Mouse (Mus musculus) limb, embryonic 15.5 days (tissue): ENCODE measurements around the gene Hoxb6. TPM values are rescaled to one million over a fixed set of nuclear protein-coding genes. Genes with fewer than 3 reads are reported as not detected.

Experiments
- ATAC-seq: fragments of 200-750 bp; cut with Nextera tagmentation; 2 replicates; pipeline ENCODE4 v1.8.0; 2017; ENCODE audit warnings: low read depth, moderate TSS enrichment; ENCODE audit not compliant: insufficient number of reproducible peaks, low FRiP score, low TSS enrichment
- H3K27ac ChIP-seq: fragments of 300-500 bp; sonication (generic); 2 replicates; pipeline ENCODE4 v1.5.1; 2015; ENCODE audit warnings: moderate library complexity, mild to moderate bottlenecking, inconsistent platforms
- H3K27me3 ChIP-seq: fragments of 300-500 bp; sonication (generic); 2 replicates; pipeline ENCODE4 v1.6.1; 2015; ENCODE audit warnings: inconsistent platforms
- H3K36me3 ChIP-seq: fragments of 300-500 bp; sonication (generic); 2 replicates; pipeline ENCODE4 v1.6.1; 2015; ENCODE audit warnings: inconsistent platforms
- H3K4me1 ChIP-seq: fragments of 300-500 bp; sonication (generic); 2 replicates; pipeline ENCODE4 v1.6.1; 2015; ENCODE audit warnings: inconsistent platforms
- H3K4me2 ChIP-seq: fragments of 300-500 bp; sonication (generic); 2 replicates; pipeline ENCODE4 v1.6.1; 2015; ENCODE audit warnings: mild to moderate bottlenecking, inconsistent platforms
- H3K4me3 ChIP-seq: fragments of 300-500 bp; sonication (generic); 2 replicates; pipeline ENCODE4 v1.5.1; 2015; ENCODE audit warnings: mild to moderate bottlenecking, inconsistent platforms
- H3K9ac ChIP-seq: fragments of 300-500 bp; sonication (generic); 2 replicates; pipeline ENCODE4 v1.6.1; 2015; ENCODE audit warnings: inconsistent platforms
- H3K9me3 ChIP-seq: fragments of 300-500 bp; sonication (generic); 2 replicates; pipeline ENCODE4 v1.6.1; 2016; ENCODE audit warnings: inconsistent platforms
- WGBS: fragments of 180-500 bp; shearing (Covaris S2); methylation state at CpG from one replicate; pipeline ENCODE4 v1.1.7; 2015; 5-methylcytosine and 5-hydroxymethylcytosine counted together
- polyA plus RNA-seq: library from polyadenylated mRNA; unstranded; fragments of >200 nt; fragmentation: Nextera tagmentation; extraction: Ambion mirVana; gene quantifications from 2 replicates; pipeline ENCODE4 v1.2.1, GENCODE M21; 2015

Hoxb6 gene
- polyA plus RNA-seq, 1 experiment from 2014 or later, result 0.55 TPM

DNA sequence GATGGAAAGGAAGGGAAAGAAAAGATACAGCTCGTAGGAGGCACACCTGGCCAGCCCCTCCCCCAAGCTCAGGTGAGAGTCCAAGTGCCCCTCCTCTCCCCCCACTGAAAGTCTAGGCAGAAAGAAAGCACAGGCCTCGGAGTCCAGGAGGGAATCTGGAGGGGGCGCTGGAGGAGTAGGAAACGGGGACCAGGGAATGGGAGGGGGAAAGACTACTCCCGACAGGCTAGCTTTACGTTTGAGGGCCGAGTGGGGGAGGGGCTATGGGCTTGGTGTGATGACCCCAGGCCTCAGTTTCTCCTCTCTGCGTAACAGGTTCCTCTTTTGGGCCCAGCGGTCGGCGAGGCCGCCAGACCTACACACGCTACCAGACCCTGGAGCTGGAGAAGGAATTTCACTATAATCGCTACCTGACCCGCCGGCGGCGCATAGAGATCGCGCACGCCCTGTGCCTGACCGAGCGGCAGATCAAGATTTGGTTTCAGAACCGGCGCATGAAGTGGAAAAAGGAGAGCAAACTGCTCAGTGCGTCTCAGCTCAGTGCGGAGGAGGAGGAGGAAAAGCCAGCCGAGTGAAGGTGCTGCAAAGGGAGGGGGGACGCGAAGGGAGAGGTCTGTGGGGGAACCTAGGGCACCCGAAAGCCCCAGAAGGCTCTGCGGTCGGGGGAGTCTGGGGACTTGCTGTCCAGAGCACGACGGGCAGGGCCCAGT, 8.2 kb downstream of the Hoxb6 start:
- H3K9ac ChIP-seq, result no peak overlapping the region
- no peak for ATAC-seq
- 7% methylated on average over 34 of the region's 35 CpGs for WGBS
- no peaks in the 10 kb centered on the region for H3K36me3 ChIP-seq
- H3K27me3 ChIP-seq, result peaks cover 100% of the 10 kb centered on the region
- no peak overlapping the region for H3K27ac ChIP-seq
- peaks cover 27% of the 10 kb centered on the region for H3K4me1 ChIP-seq
- no peak overlapping the region for H3K4me2 ChIP-seq
- no peaks in the 10 kb centered on the region for H3K9me3 ChIP-seq
- H3K4me3 ChIP-seq, result 0 out of 2 replicates have a peak overlapping the region, but pooled peaks have one; percentile 5

DNA sequence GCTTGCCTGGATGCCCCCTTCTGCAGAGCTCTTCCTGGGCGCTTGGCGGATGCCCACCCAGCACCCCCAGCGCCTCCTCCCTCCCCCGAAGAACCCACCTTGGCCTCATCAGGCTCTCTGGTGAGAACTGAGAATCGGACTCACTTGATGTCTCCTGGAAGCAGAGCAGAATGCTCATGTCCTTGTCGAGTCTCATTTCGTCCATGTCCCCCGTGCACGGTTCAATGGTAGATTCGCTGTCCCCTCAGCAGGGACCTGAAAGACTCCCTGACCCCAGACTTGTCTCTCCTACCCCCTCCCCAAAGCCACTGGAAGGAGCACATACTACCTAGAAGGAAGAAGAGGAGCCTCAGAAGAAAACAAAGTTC, 8.8 kb downstream of the Hoxb6 start:
- 8% methylated on average over 9 of the region's 10 CpGs for WGBS
- Histone ChIP-seq H3K27me3 (peaks cover 100% of the 10 kb centered on the region), H3K4me1 (peaks cover 26% of the 10 kb centered on the region), H3K4me3 (0 out of 2 replicates have a peak overlapping the region, but pooled peaks have one; percentile 5), H3K9me3 (no peaks in the 10 kb centered on the region), H3K4me2 (no peak overlapping the region), H3K9ac (no peak overlapping the region), H3K27ac (no peak overlapping the region), H3K36me3 (no peaks in the 10 kb centered on the region)
- ATAC-seq, result no peak

GRCm38 (mm10) chr11:96301837-96302236, 9.6 kb downstream of the Hoxb6 start:
- H3K36me3 ChIP-seq, result no peaks in the 10 kb centered on the region
- H3K4me2 ChIP-seq, result no peak overlapping the region
- H3K9me3 ChIP-seq, result no peaks in the 10 kb centered on the region
- peaks cover 26% of the 10 kb centered on the region for H3K4me1 ChIP-seq
- H3K9ac ChIP-seq, result no peak overlapping the region
- no peak overlapping the region for H3K4me3 ChIP-seq
- peaks cover 100% of the 10 kb centered on the region for H3K27me3 ChIP-seq
- ATAC-seq, result no peak
- no peak overlapping the region for H3K27ac ChIP-seq
- WGBS, result 15% methylated on average over 15 of the region's 15 CpGs

GRCm38 (mm10) chr11:96302381-96303150, 10.3 kb downstream of the Hoxb6 start:
- no peak overlapping the region for H3K4me2 ChIP-seq
- no peak overlapping the region for H3K9ac ChIP-seq
- H3K36me3 ChIP-seq, result no peaks in the 10 kb centered on the region
- no peaks in the 10 kb centered on the region for H3K9me3 ChIP-seq
- H3K4me3 ChIP-seq, result no peak overlapping the region
- H3K27me3 ChIP-seq, result peaks cover 100% of the 10 kb centered on the region
- H3K27ac ChIP-seq, result no peak overlapping the region
- ATAC-seq, result no peak
- H3K4me1 ChIP-seq, result peaks cover 26% of the 10 kb centered on the region
- 14% methylated on average over 23 of the region's 23 CpGs for WGBS

GRCm38 (mm10) chr11:96303151-96304099, 11.1 kb downstream of the Hoxb6 start, which contains the start of gene Hoxb5:
TSS of gene Hoxb5 (plus strand) at chr11:96303336.
- peak within 1 kb of the TSS; percentile 42 for H3K4me2 ChIP-seq
- ATAC-seq, result no peak
- H3K27ac ChIP-seq, result no peak within 1 kb of the TSS

GRCm38 (mm10) chr11:96304381-96305195, 12.3 kb downstream of the Hoxb6 start:
- Histone ChIP-seq H3K36me3 (no peaks in the 10 kb centered on the region), H3K4me1 (peaks cover 21% of the 10 kb centered on the region), H3K4me2 (0 out of 2 replicates have a peak overlapping the region, but pooled peaks have one; percentile 10), H3K9ac (no peak overlapping the region), H3K4me3 (peak overlapping the region; percentile 3; the same call in 1 of the 2 replicates), H3K9me3 (no peaks in the 10 kb centered on the region), H3K27me3 (peaks cover 100% of the 10 kb centered on the region), H3K27ac (no peak overlapping the region)
- WGBS, result 6% methylated on average over 38 of the region's 38 CpGs
- ATAC-seq, result no peak

More at GRCm38 (mm10) chr11:96303151-96304099, 11.1 kb downstream of the Hoxb6 start, which contains the start of gene Hoxb5:
- Histone ChIP-seq H3K36me3 (no peaks in the 10 kb centered on the region), H3K4me1 (peaks cover 26% of the 10 kb centered on the region), H3K9me3 (no peaks in the 10 kb centered on the region), H3K4me3 (peak within 1 kb of the TSS; percentile 23), H3K27me3 (peaks cover 100% of the 10 kb centered on the region), H3K9ac (no peak within 1 kb of the TSS; the same call in 1 of the 2 replicates)
- under 1% methylated on average over 68 of the region's 69 CpGs for WGBS

DNA sequence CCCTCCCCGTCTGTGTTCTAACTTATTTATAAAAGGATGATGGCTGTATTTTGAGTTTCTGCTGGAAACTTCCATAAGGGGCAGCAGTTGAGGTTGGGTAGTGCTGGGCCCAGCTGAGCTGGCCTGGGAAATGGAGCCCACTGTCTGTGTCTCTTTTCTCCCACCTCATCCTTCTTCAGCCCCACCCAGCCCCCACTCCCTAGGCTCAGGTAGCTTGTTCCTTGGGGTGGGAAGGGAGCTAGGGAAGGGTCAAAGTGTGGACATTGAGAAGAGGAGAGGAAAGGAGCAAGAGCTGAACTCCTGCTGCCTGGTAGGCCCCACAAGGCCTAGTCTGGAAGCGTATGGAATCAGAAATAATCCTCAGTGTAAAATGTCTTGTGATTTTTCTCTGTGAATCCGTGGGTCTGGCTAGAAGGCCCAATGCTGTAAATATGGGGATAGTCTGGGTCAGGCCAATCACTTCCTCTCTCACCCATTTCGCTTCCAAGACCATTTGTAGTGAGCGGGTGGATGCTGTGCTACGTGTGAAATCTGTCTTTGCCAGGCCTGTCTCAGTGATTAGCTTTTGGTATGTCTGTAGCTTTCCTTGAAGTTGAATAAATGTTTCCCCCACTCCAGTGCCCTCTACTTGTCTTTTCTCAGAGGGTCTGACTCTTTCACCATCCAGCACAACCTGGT, 13.4 kb downstream of the Hoxb6 start:
- no peaks in the 10 kb centered on the region for H3K9me3 ChIP-seq
- H3K27me3 ChIP-seq, result peaks cover 99% of the 10 kb centered on the region
- H3K4me3 ChIP-seq, result no peak overlapping the region
- no peak for ATAC-seq
- no peak overlapping the region for H3K27ac ChIP-seq
- no peaks in the 10 kb centered on the region for H3K36me3 ChIP-seq
- no peak overlapping the region for H3K4me2 ChIP-seq
- no peak overlapping the region for H3K9ac ChIP-seq
- H3K4me1 ChIP-seq, result peaks cover 21% of the 10 kb centered on the region
- 66% methylated on average over 6 of the region's 6 CpGs for WGBS

DNA sequence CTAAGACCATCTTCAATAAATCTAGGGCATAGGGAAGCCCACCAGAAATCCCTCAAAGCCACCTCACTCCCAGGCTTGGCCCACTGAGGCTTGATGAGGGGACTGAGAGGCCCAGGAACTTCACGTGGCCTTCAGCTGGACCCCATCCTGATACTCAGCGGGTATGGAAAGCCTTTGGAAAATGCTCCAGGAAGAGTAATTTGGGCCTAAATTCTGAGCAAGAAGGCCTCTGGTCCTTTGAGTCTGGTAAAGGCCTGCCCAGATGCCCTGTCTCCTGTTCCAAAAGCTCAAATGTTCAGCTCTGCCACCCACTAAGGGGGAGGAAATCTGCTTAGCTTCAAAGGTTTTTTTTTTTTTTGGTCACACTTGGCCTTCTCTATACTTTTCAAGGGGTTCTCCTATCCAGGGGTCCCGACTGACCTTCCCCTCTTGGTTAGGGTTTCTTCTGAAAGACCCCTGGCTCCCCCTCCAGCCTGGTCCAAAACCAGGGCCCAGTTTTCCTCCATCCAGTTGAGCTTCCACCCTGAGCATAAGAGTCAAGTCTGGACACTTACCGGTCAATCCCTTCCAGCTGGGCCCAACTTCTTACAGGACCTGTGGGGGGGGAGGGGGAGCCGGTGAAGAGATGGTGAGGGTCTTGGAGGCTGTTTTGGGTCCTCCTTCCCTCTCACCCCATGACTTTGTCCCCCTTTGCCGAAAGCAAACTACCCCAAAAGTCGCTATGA, 14.1 kb downstream of the Hoxb6 start:
- no peak overlapping the region for H3K27ac ChIP-seq
- no peaks in the 10 kb centered on the region for H3K36me3 ChIP-seq
- no peak overlapping the region for H3K4me3 ChIP-seq
- no peak overlapping the region for H3K4me2 ChIP-seq
- 24% methylated on average over 7 of the region's 7 CpGs for WGBS
- no peaks in the 10 kb centered on the region for H3K9me3 ChIP-seq
- no peak for ATAC-seq
- no peak overlapping the region for H3K9ac ChIP-seq
- peaks cover 99% of the 10 kb centered on the region for H3K27me3 ChIP-seq
- H3K4me1 ChIP-seq, result peaks cover 19% of the 10 kb centered on the region

GRCm38 (mm10) chr11:96306908-96307269, 14.6 kb downstream of the Hoxb6 start:
- H3K4me1 ChIP-seq, result peaks cover 24% of the 10 kb centered on the region
- WGBS, result 8% methylated on average over 13 of the region's 13 CpGs
- H3K27ac ChIP-seq, result no peak overlapping the region
- H3K36me3 ChIP-seq, result no peaks in the 10 kb centered on the region
- H3K27me3 ChIP-seq, result peaks cover 99% of the 10 kb centered on the region
- no peak overlapping the region for H3K4me3 ChIP-seq
- no peak overlapping the region for H3K4me2 ChIP-seq
- ATAC-seq, result no peak
- no peaks in the 10 kb centered on the region for H3K9me3 ChIP-seq
- no peak overlapping the region for H3K9ac ChIP-seq

DNA sequence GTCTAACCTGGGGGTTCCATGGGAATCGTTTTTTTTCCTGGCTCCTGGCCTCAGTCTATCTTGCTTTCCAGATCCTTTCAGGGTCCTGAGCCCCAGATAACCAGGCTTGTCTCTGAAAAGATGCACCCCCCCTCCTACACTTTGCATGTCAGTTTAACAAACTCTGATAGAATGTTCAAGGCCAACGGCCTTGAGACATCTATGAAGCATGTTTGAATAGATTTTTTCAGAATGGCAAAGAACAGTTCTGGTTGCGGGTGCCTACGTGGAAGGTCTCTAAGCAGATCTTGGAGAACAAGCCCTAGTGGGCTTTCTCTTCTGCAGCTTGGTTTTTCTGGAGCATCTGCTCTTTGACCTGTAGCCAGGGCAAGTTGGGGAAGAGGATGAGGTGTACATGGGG, 16.5 kb downstream of the Hoxb6 start:
- Histone ChIP-seq H3K4me1 (peaks cover 19% of the 10 kb centered on the region), H3K9me3 (no peaks in the 10 kb centered on the region), H3K27me3 (peaks cover 99% of the 10 kb centered on the region), H3K4me2 (no peak overlapping the region), H3K9ac (no peak overlapping the region), H3K4me3 (no peak overlapping the region), H3K36me3 (no peaks in the 10 kb centered on the region), H3K27ac (no peak overlapping the region)
- WGBS, result 21% methylated on average over 4 of the region's 4 CpGs
- no peak for ATAC-seq
